Mouse (Mus musculus) kidney, embryonic 16.5 days (tissue): Measurements from ENCODE around the gene Rhbdl2. TPM values are rescaled to one million over a fixed set of nuclear protein-coding genes. Genes with fewer than 3 reads are reported as not detected.

Source experiments
- ATAC-seq: fragments of 200-750 bp; cut with Nextera tagmentation; 2 replicates; pipeline ENCODE4 v1.8.0; 2017; ENCODE audit warnings: moderate TSS enrichment; ENCODE audit not compliant: low FRiP score, low TSS enrichment
- H3K27ac ChIP-seq: fragments of 300-500 bp; sonication (generic); 2 replicates; pipeline ENCODE4 v1.5.1; 2014; ENCODE audit warnings: low read length
- H3K27me3 ChIP-seq: fragments of 300-500 bp; sonication (generic); 2 replicates; pipeline ENCODE4 v1.6.1; 2014; ENCODE audit warnings: low read length, control low read depth, mixed read lengths; ENCODE audit not compliant: insufficient read depth
- H3K36me3 ChIP-seq: fragments of 300-500 bp; sonication (generic); 2 replicates; pipeline ENCODE4 v1.6.1; 2014; ENCODE audit warnings: low read length, control low read depth, mixed read lengths; ENCODE audit not compliant: insufficient read depth
- H3K4me1 ChIP-seq: fragments of 300-500 bp; sonication (generic); 2 replicates; pipeline ENCODE4 v1.6.1; 2014; ENCODE audit warnings: low read length, control low read depth, mixed read lengths; ENCODE audit not compliant: insufficient read depth
- H3K4me2 ChIP-seq: fragments of 300-500 bp; sonication (generic); replicated peaks from 2 replicates; pipeline ENCODE4 v1.6.1; 2014; ENCODE audit warnings: low read depth, low read length
- H3K4me3 ChIP-seq: fragments of 300-500 bp; sonication (generic); 2 replicates; pipeline ENCODE4 v1.5.1; 2014; ENCODE audit warnings: mild to moderate bottlenecking, low read length
- H3K9ac ChIP-seq: fragments of 300-500 bp; sonication (generic); replicated peaks from 2 replicates; pipeline ENCODE4 v1.6.1; 2014; ENCODE audit warnings: low read length
- H3K9me3 ChIP-seq: fragments of 300-500 bp; sonication (generic); 2 replicates; pipeline ENCODE4 v1.6.1; 2016; ENCODE audit warnings: low read length, control low read depth
- WGBS: fragments of 180-500 bp; shearing (Covaris S2); extraction: QIAGEN DNeasy Blood & Tissue Kit; methylation state at CpG from one replicate; pipeline ENCODE4 v1.1.7; 2014; 5-methylcytosine and 5-hydroxymethylcytosine counted together
- polyA plus RNA-seq: library from polyadenylated mRNA; unstranded; fragments of >200 nt; fragmentation: Nextera tagmentation; extraction: Ambion mirVana; gene quantifications from 2 replicates; pipeline ENCODE4 v1.2.1, GENCODE M21; 2015

The Rhbdl2 gene
- polyA plus RNA-seq, 1 experiment from 2014 or later = 6.8 TPM

- ATAC-seq = no peak
- H3K27me3 ChIP-seq = no peaks in the 10 kb centered on the region
- no peak overlapping the region for H3K4me3 ChIP-seq
- no peak overlapping the region for H3K9ac ChIP-seq
- H3K4me2 ChIP-seq = no peak overlapping the region
- WGBS = 69% methylated on average over 6 of the region's 6 CpGs
- no peaks in the 10 kb centered on the region for H3K36me3 ChIP-seq
- no peaks in the 10 kb centered on the region for H3K4me1 ChIP-seq
- H3K27ac ChIP-seq = no peak overlapping the region
- H3K9me3 ChIP-seq = no peaks in the 10 kb centered on the region
Measured at GRCm38 (mm10) chr4:123765071-123765470, 22.6 kb upstream of the Rhbdl2 start.

GRCm38 (mm10) chr4:123767807-123768206 is 19.9 kb upstream of the Rhbdl2 start:
- no peak overlapping the region for H3K4me2 ChIP-seq
- H3K36me3 ChIP-seq = no peaks in the 10 kb centered on the region
- H3K4me3 ChIP-seq = no peak overlapping the region
- H3K27ac ChIP-seq = no peak overlapping the region
- ATAC-seq = no peak
- no peak overlapping the region for H3K9ac ChIP-seq
- H3K27me3 ChIP-seq = no peaks in the 10 kb centered on the region
- no peaks in the 10 kb centered on the region for H3K4me1 ChIP-seq
- 68% methylated on average over 3 of the region's 3 CpGs for WGBS
- H3K9me3 ChIP-seq = 0 out of 2 replicates have a peak, but pooled peaks cover 4% of the 10 kb centered on the region

GRCm38 (mm10) chr4:123768234-123768633 is 19.4 kb upstream of the Rhbdl2 start:
- H3K4me3 ChIP-seq = no peak overlapping the region
- H3K36me3 ChIP-seq = no peaks in the 10 kb centered on the region
- no peak for ATAC-seq
- H3K4me2 ChIP-seq = no peak overlapping the region
- H3K27ac ChIP-seq = no peak overlapping the region
- 0 out of 2 replicates have a peak, but pooled peaks cover 4% of the 10 kb centered on the region for H3K9me3 ChIP-seq
- 80% methylated on average over 4 of the region's 4 CpGs for WGBS
- H3K4me1 ChIP-seq = no peaks in the 10 kb centered on the region
- H3K27me3 ChIP-seq = no peaks in the 10 kb centered on the region
- no peak overlapping the region for H3K9ac ChIP-seq

- no peak for ATAC-seq
- no peaks in the 10 kb centered on the region for H3K36me3 ChIP-seq
- H3K4me2 ChIP-seq = no peak overlapping the region
- H3K9ac ChIP-seq = no peak overlapping the region
- no peak overlapping the region for H3K27ac ChIP-seq
- no peaks in the 10 kb centered on the region for H3K9me3 ChIP-seq
- no peak overlapping the region for H3K4me3 ChIP-seq
- H3K27me3 ChIP-seq = no peaks in the 10 kb centered on the region
- WGBS = 61% methylated on average over 2 of the region's 2 CpGs
- peaks cover 10% of the 10 kb centered on the region for H3K4me1 ChIP-seq
Measured at GRCm38 (mm10) chr4:123792666-123793065, 5.0 kb downstream of the Rhbdl2 start.

- no peaks in the 10 kb centered on the region for H3K27me3 ChIP-seq
- no peak overlapping the region for H3K4me2 ChIP-seq
- no peaks in the 10 kb centered on the region for H3K9me3 ChIP-seq
- H3K9ac ChIP-seq = no peak overlapping the region
- H3K27ac ChIP-seq = no peak overlapping the region
- WGBS = 95% methylated on average over 6 of the region's 6 CpGs
- H3K4me3 ChIP-seq = no peak overlapping the region
- no peaks in the 10 kb centered on the region for H3K36me3 ChIP-seq
- no peak for ATAC-seq
- H3K4me1 ChIP-seq = peaks cover 5% of the 10 kb centered on the region
Measured at GRCm38 (mm10) chr4:123793136-123793535, 5.5 kb downstream of the Rhbdl2 start.

GRCm38 (mm10) chr4:123795057-123795456 is 7.4 kb downstream of the Rhbdl2 start:
- Histone ChIP-seq H3K4me3 (no peak overlapping the region), H3K27me3 (no peaks in the 10 kb centered on the region), H3K9me3 (no peaks in the 10 kb centered on the region), H3K27ac (no peak overlapping the region), H3K4me1 (no peaks in the 10 kb centered on the region), H3K36me3 (no peaks in the 10 kb centered on the region), H3K9ac (no peak overlapping the region), H3K4me2 (no peak overlapping the region)
- no peak for ATAC-seq
- 43% methylated on average over 2 of the region's 2 CpGs for WGBS

GRCm38 (mm10) chr4:123797403-123797802 is 9.7 kb downstream of the Rhbdl2 start:
- Histone ChIP-seq H3K36me3 (no peaks in the 10 kb centered on the region), H3K4me1 (no peaks in the 10 kb centered on the region), H3K27ac (no peak overlapping the region), H3K27me3 (no peaks in the 10 kb centered on the region), H3K9ac (no peak overlapping the region), H3K4me3 (no peak overlapping the region), H3K9me3 (no peaks in the 10 kb centered on the region), H3K4me2 (no peak overlapping the region)
- WGBS = 83% methylated on average over 3 of the region's 3 CpGs
- no peak for ATAC-seq

- no peaks in the 10 kb centered on the region for H3K36me3 ChIP-seq
- H3K27ac ChIP-seq = no peak overlapping the region
- H3K4me1 ChIP-seq = no peaks in the 10 kb centered on the region
- H3K4me3 ChIP-seq = no peak overlapping the region
- 33% methylated on average over 7 of the region's 7 CpGs for WGBS
- no peaks in the 10 kb centered on the region for H3K27me3 ChIP-seq
- ATAC-seq = no peak
- no peak overlapping the region for H3K9ac ChIP-seq
- H3K9me3 ChIP-seq = no peaks in the 10 kb centered on the region
- no peak overlapping the region for H3K4me2 ChIP-seq
Measured at GRCm38 (mm10) chr4:123797856-123798255, 10.2 kb downstream of the Rhbdl2 start.

GRCm38 (mm10) chr4:123803642-123804041 is 16.0 kb downstream of the Rhbdl2 start:
- Histone ChIP-seq H3K9ac (no peak overlapping the region), H3K27me3 (no peaks in the 10 kb centered on the region), H3K27ac (no peak overlapping the region), H3K4me3 (no peak overlapping the region), H3K4me1 (no peaks in the 10 kb centered on the region), H3K9me3 (no peaks in the 10 kb centered on the region), H3K36me3 (no peaks in the 10 kb centered on the region), H3K4me2 (no peak overlapping the region)
- no peak for ATAC-seq
- WGBS = 38% methylated on average over 6 of the region's 6 CpGs

- no peaks in the 10 kb centered on the region for H3K9me3 ChIP-seq
- WGBS = 41% methylated on average over 11 of the region's 11 CpGs
- H3K4me3 ChIP-seq = no peak overlapping the region
- H3K9ac ChIP-seq = no peak overlapping the region
- H3K4me2 ChIP-seq = no peak overlapping the region
- H3K27me3 ChIP-seq = no peaks in the 10 kb centered on the region
- no peaks in the 10 kb centered on the region for H3K36me3 ChIP-seq
- ATAC-seq = peak; percentile 69
- no peaks in the 10 kb centered on the region for H3K4me1 ChIP-seq
- no peak overlapping the region for H3K27ac ChIP-seq
Measured at GRCm38 (mm10) chr4:123808304-123808703, 20.6 kb downstream of the Rhbdl2 start.
